Mouse (Mus musculus): ENCODE data around the gene Gas6.

Gene Gas6

DNA sequence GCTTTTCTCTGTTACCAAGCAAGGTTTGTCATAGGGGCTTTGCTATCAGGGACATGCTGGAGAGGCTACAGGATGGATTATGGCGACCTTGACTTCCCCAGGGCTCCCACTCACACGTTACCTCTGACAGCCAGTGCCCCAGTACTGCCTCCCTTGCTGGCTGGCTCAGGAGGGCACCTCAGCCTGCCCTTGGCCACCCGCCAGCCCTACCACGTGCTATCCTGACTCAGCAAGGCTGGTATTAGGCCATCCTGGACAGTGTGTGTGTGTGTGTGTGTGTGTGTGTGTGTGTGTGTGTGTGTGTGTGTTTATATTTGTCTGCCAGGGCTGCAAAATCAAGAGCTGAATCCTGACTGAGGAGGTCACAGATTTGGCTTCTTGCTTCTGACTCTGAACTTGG, 12.6 kb upstream of the Gas6 start:
- no peak for DNase-seq (ENCODE audit: low read depth, low spot score)

- DNase-seq (ENCODE audit: low read depth, low spot score), result no peak
Measured at GRCm38 (mm10) chr8:13504894-13505674, 10.8 kb upstream of the Gas6 start.

DNA sequence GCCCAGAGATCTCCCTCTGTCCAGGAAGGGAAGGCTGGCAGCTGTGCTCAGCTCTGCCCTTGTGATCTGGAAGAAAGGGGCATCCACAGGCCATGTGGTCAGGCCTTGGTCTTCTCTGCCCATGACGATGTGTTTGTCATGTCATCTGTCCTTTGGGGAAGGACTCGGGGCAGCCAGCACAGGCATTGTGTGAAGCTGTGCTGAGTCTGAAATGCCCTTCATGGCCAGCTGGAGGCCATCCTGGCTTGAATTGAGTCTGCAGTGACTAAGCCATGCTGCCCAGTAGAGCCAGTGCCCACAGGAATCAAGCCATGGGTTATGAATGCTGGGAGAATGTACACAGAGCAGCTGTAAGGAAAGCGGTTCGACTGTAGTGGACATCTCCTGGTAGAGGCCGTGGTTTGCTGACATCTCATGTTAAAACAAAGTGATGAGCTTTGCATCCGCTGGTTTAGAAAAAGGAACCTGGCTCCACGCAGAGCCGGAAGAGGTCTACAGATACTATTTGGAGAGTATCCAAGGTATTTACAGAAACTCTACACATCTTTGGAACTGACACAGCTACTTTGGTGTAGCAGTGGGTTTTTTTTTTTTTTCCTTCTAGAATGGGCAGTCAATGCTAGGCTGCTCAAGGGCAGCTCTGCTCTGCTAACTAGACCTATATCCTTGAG, 9.8 kb upstream of the Gas6 start:
- DNase-seq (ENCODE audit: low read depth, low spot score), result no peak

DNA sequence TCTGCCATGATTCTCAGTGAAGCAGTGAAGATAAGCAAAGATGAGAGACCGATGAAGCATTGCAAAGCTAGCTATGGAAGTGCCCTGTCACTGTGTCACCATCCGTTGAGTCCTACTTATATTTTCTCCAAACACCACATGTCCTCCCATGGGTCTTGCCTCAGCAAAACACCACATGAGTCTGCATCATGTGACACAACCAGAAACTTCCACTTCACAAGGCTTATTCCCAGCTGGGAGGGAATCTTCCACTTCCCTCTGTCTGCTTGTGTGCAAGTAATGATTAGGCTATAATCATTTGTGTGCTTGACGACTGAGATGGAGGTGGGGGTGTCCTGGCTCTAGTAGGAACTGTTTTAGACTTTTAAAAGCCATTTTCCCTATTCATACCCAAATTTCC, 6.9 kb upstream of the Gas6 start:
- no peak for DNase-seq (ENCODE audit: low read depth, low spot score)

DNA sequence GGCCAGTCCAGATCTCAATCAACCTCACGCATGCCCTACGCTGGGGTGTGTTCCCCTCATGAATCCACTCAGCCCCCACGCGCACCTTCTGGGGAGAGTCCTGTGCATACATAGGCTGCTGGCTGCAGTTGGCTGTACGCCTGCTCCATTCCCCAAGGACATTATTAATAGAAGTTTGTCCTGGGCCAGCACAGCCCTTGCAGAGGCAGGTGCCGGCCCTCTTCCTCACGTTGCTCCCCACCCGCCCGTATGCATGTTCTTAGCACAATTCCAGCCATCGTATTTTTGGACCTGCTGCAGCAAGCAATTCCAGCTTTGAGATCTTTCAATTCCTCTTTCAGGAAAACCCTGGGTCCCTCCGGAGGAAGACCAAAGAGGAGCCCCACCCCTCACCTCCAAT, 1.3 kb downstream of the Gas6 start:
- no peak for DNase-seq (ENCODE audit: low read depth, low spot score)

- no peak for DNase-seq (ENCODE audit: low read depth, low spot score)
Measured at GRCm38 (mm10) chr8:13492198-13492995, 1.9 kb downstream of the Gas6 start.

GRCm38 (mm10) chr8:13491491-13492010, 2.7 kb downstream of the Gas6 start:
- DNase-seq (ENCODE audit: low read depth, low spot score), result no peak

DNA sequence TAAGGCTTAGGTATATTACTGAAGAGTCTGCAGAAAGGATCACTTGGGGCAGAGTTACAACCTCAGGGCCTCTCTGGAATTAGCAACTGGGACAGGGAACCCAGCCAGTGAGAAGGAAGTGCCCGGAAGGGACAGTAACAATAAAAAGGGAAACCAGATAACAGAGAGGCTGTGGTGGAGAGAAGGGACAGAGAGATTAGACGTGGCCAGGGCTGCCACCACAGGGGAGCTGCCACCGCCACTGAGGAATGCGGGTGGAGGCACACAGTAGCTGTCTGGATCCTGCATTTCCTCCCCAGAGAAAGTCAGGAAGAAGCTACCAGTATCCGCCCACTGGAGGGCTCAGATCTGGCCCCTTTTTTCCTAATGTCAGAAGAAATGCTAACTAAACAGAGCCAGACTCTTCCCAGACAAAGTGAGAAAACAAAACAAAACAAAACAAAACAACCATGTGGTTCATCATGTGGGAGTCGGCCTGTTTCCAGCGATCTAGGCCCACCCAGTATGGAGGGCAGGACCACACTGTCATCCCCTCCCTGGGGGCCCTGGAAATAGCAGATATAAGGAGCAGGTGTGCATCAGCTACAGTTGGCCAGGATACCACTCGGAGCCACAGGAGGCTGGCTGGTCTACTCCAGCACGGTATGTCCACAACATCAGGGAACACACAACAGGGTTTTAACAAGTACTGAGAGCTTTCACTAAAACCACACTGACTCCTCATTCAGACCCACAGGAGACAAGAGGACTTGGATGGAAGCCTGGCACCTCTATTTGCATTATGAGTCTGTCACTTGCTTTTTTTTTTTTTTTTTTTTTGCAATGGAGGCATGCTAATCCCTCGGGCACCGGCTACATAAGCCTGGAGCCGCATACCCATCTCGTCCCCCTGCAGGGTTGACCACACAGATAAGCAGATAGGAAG, 4.0 kb downstream of the Gas6 start:
- peak; percentile 48 for DNase-seq (ENCODE audit: low read depth, low spot score)

DNA sequence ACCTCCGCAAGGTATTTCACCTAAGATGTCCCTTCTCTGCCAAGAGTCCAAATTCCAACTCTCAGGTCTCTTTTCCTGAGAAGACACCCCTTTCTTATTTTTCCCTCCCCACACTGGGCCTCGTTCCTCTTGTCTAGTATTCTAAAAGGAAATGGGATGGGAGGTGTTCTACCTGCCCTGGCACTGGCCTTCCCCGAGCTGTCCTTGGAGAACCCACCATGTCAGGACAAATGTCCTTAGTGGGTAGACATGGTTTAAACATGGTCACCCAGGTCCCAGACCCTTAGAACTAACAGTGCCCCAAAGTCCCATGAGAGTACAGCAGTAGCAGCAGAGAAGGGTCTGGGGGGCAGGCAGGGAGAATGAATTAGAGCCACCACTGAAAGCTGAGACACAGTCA, 4.9 kb downstream of the Gas6 start:
- no peak for DNase-seq (ENCODE audit: low read depth, low spot score)

DNA sequence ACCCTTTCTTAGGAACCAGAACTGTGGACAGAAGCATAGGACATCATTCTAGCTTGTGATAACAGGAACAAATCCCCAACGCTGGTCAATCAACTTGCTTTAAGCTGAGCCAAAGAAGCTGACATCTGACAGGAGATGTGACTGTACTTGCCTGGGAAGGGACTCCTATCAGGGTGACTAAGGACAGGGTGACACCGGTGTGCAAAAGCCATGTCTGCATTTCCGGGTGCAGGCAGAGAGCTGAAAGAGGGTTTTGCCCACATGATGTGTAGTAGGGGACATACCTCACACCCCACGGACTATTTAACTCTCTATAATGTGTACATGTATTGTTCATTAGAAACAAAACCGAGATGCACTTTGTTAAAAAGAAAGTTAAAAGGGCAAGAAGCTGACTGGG, 11.1 kb downstream of the Gas6 start:
- DNase-seq (ENCODE audit: low read depth, low spot score), result no peak

DNA sequence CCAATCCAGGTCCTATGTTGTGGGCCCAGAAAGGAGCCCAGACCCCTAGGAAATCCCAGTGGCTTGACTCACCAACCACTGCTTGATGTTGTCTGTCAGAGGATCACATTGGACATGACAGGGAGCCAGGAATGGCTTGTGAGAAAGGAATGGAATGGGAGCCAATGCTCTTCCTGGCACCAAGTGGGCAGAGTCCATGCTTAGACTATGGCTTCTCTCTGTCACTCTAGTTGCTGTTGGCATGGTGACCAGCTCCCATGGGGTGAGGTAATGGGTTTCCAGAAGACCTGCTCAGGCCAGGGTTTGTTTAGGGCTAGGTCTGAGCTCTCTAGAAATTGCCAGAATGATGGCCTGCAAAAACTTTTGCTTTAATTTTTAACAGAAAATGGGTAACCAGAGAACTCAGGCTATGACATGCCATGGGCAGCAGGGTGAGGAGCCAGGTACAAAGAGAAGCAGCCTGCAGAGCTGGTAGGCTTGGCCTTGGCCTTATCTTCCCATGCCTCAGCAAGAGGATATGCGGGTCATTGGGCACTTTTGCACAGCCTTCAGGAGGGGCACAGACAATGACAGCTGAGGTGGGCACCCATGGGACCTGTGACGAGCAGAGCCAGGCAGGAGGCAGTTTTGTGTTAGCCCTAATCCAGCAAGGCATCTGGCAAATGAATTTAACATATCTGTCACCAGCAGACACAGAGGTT, 12.0 kb downstream of the Gas6 start:
- no peak for DNase-seq (ENCODE audit: low read depth, low spot score)

DNA sequence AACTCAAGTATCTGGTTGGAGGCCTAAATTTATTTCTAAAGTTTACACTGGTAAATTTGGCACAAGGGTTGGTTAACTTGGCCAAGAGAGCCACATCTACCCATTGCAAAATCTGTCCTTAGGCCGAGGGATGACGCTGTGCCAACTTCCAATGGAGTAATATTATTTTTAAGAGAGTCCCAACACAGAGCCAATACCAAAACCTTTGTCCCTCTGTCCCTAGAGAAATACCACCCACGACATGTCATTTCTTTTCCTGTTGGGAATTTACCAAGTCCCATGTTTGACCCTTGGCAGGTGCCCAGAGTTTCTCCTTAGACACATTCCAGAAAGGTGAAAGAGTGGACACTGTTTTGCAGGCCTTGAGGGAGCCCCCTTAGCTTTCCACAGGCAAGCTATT, 12.7 kb downstream of the Gas6 start:
- no peak for DNase-seq (ENCODE audit: low read depth, low spot score)

DNA sequence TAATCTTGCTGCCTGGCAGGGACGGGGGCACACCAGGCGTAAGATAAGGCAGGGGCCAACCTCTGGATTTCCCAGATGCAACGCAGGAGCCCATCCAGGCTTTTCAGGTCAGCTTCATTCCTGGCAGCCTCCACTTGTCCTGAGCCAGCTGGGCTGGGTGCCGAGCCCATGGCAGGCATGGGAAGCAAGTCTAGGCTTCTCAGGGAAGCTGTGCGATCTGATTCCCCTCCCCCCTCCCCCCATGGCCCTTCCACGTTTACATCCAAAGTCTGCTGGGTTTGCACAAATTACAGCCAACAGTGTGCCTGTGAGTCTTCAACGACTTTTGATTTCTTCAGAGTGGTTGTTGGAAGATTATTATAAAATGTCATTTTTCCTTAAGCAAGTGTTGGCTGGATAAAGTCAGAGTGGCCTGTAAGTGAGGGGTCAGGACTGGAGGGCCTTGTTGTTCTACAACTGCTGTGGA, 13.2 kb downstream of the Gas6 start:
- no peak for DNase-seq (ENCODE audit: low read depth, low spot score)

GRCm38 (mm10) chr8:13475892-13476291, 18.4 kb downstream of the Gas6 start:
- no peak for DNase-seq (ENCODE audit: low read depth, low spot score)

GRCm38 (mm10) chr8:13472284-13472683, 22.0 kb downstream of the Gas6 start:
- no peak for DNase-seq (ENCODE audit: low read depth, low spot score)

- DNase-seq (ENCODE audit: low read depth, low spot score), result no peak
Measured at GRCm38 (mm10) chr8:13471484-13471883, 22.8 kb downstream of the Gas6 start.

GRCm38 (mm10) chr8:13468737-13469136, 25.6 kb downstream of the Gas6 start:
- no peak for DNase-seq (ENCODE audit: low read depth, low spot score)

DNA sequence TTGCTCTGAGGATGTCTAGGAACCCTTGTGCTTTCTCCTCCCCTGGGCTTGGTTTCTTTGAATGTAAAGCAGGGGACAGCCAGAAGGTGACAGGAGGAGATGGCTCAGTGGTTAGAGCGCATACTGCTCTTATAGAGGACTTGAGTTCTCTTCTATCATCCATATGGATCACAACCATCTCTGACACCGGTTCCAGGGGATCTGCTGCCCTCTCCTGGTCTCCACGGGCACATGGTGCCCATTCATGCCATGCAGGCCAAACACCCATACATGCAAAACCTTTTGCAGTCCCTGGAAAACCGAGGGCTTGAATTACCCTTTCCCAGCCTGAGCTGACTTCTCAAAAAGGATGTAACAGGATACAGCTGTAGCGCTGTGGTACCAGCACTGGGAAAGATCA, 27.3 kb downstream of the Gas6 start:
- DNase-seq (ENCODE audit: low read depth, low spot score), result peak; percentile 27

GRCm38 (mm10) chr8:13465324-13465723, 29.0 kb downstream of the Gas6 start:
- no peak for DNase-seq (ENCODE audit: low read depth, low spot score)

DNA sequence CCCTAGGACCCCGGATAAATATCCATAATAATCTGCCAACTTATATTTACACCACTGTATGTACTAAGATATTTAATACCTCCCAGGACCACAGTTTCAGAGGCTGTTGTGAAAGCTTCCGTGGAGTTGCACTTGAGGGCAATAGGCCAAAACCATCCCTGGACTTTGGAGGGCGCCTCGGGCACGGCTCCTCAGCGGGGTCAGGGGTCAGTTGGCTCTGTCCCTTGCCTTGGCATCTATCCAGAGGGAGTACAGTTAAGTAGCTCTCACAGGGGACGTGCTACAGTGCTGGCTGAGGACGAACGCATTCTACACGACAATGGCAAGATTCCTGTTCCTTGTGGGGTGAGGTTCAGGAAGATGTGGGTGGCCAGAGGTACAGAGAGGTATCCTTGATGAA, 31.9 kb downstream of the Gas6 start:
- no peak for DNase-seq (ENCODE audit: low read depth, low spot score)

Data from ES-CJ7 (cell line).